ENCODE assay signal across 1 mouse cellular context in genomic region chr4:49619861-49620260, GRCm38 (mm10). TPM values are rescaled to one million over a fixed set of nuclear protein-coding genes. Genes with fewer than 3 reads are reported as not detected.
"Had no signal": no experiment of that assay in that cellular context is flagged by ENCODE, and none has a peak within 500 bp of the region (broad histone marks: within the 10 kb centered on the region; RNA-seq: fewer than 3 reads in every experiment).

No protein-coding gene starts in this region.

RNA-seq across cellular contexts. Expression of gene Tmem246, which starts 22.2 kb away (rescaled TPM):
- polyA plus RNA-seq: inflammation-experienced regulatory T-cells, adult 6 months had no signal
